Mouse (Mus musculus): ENCODE data around the gene C1qtnf9. TPM values are rescaled to one million over a fixed set of nuclear protein-coding genes. Genes with fewer than 3 reads are reported as not detected.
A peak's percentile ranks its signal among the peaks of the same experiment; 100 is the strongest.

Gene C1qtnf9
- polyA plus RNA-seq (2016; fragmentation: Nextera tagmentation; extraction: Ambion mirVana): 0.10 and 0.26 TPM in 2 replicates

- Histone ChIP-seq H3K9me3 (replicated peaks) (no peaks in the 10 kb centered on the region), H3K27ac (no peak within 1 kb of the TSS), H3K27me3 (ENCODE audit: low read depth, poor library complexity, severe bottlenecking) (no peaks in the 10 kb centered on the region), H3K4me3 (no peak within 1 kb of the TSS), H3K4me1 (peaks cover 8% of the 10 kb centered on the region), H3K36me3 (no peaks in the 10 kb centered on the region)
- WGBS: 74% methylated on average over 4 of the region's 4 CpGs
- no peak for DNase-seq (ENCODE audit: low spot score)
These were observed at the start of gene C1qtnf9 for GRCm38 (mm10) chr14:60767884-60768283. Gene C1qtnf9 (plus strand): TSS chr14:60768134.

- no peak for DNase-seq (ENCODE audit: low spot score)
- Histone ChIP-seq H3K36me3 (no peaks in the 10 kb centered on the region), H3K27ac (no peak overlapping the region), H3K9me3 (replicated peaks) (no peaks in the 10 kb centered on the region), H3K4me1 (peaks cover 15% of the 10 kb centered on the region), H3K27me3 (ENCODE audit: low read depth, poor library complexity, severe bottlenecking) (no peaks in the 10 kb centered on the region), H3K4me3 (no peak overlapping the region)
- WGBS: 39% methylated on average over 8 of the region's 8 CpGs
These were observed 46.6 kb upstream of the C1qtnf9 start for GRCm38 (mm10) chr14:60721304-60721703.

- DNase-seq (ENCODE audit: low spot score): no peak
- WGBS: 67% methylated on average over 3 of the region's 3 CpGs
- H3K27ac ChIP-seq: no peak overlapping the region
- no peaks in the 10 kb centered on the region for H3K36me3 ChIP-seq
- H3K9me3 ChIP-seq (replicated peaks): no peaks in the 10 kb centered on the region
- H3K4me1 ChIP-seq: peaks cover 21% of the 10 kb centered on the region
- H3K27me3 ChIP-seq (ENCODE audit: low read depth, poor library complexity, severe bottlenecking): no peaks in the 10 kb centered on the region
- H3K4me3 ChIP-seq: no peak overlapping the region
These were observed 46.0 kb upstream of the C1qtnf9 start for GRCm38 (mm10) chr14:60721938-60722337.

- H3K27ac ChIP-seq: no peak overlapping the region
- H3K27me3 ChIP-seq (ENCODE audit: low read depth, poor library complexity, severe bottlenecking): no peaks in the 10 kb centered on the region
- no peaks in the 10 kb centered on the region for H3K9me3 ChIP-seq (replicated peaks)
- no peak overlapping the region for H3K4me3 ChIP-seq
- no peak for DNase-seq (ENCODE audit: low spot score)
- 75% methylated on average over 6 of the region's 6 CpGs for WGBS
- H3K36me3 ChIP-seq: peaks cover 7% of the 10 kb centered on the region; the same call in 1 of the 2 replicates
- peaks cover 25% of the 10 kb centered on the region for H3K4me1 ChIP-seq
These were observed 41.8 kb upstream of the C1qtnf9 start for GRCm38 (mm10) chr14:60726091-60726490.

GRCm38 (mm10) chr14:60727130-60727529 lies 40.8 kb upstream of the C1qtnf9 start:
- peaks cover 7% of the 10 kb centered on the region; the same call in 1 of the 2 replicates for H3K36me3 ChIP-seq
- no peaks in the 10 kb centered on the region for H3K27me3 ChIP-seq (ENCODE audit: low read depth, poor library complexity, severe bottlenecking)
- peaks cover 21% of the 10 kb centered on the region for H3K4me1 ChIP-seq
- no peak overlapping the region for H3K4me3 ChIP-seq
- WGBS: 53% methylated on average over 4 of the region's 4 CpGs
- H3K9me3 ChIP-seq (replicated peaks): no peaks in the 10 kb centered on the region
- no peak for DNase-seq (ENCODE audit: low spot score)
- H3K27ac ChIP-seq: no peak overlapping the region

- H3K27me3 ChIP-seq (ENCODE audit: low read depth, poor library complexity, severe bottlenecking): no peaks in the 10 kb centered on the region
- H3K4me1 ChIP-seq: peaks cover 44% of the 10 kb centered on the region
- no peaks in the 10 kb centered on the region for H3K9me3 ChIP-seq (replicated peaks)
- H3K27ac ChIP-seq: no peak overlapping the region
- 67% methylated on average over 6 of the region's 6 CpGs for WGBS
- H3K4me3 ChIP-seq: no peak overlapping the region
- H3K36me3 ChIP-seq: peaks cover 7% of the 10 kb centered on the region; the same call in 1 of the 2 replicates
- no peak for DNase-seq (ENCODE audit: low spot score)
These were observed 35.9 kb upstream of the C1qtnf9 start for GRCm38 (mm10) chr14:60732081-60732480.

- Histone ChIP-seq H3K4me3 (peak overlapping the region; percentile 28), H3K27me3 (ENCODE audit: low read depth, poor library complexity, severe bottlenecking) (no peaks in the 10 kb centered on the region), H3K27ac (peak overlapping the region; percentile 63), H3K9me3 (replicated peaks) (no peaks in the 10 kb centered on the region), H3K36me3 (peaks cover 7% of the 10 kb centered on the region; the same call in 1 of the 2 replicates), H3K4me1 (peaks cover 46% of the 10 kb centered on the region)
- 5% methylated on average over 16 of the region's 16 CpGs for WGBS
- DNase-seq (ENCODE audit: low spot score): peak; percentile 51
These were observed 35.1 kb upstream of the C1qtnf9 start for GRCm38 (mm10) chr14:60732787-60733186.

GRCm38 (mm10) chr14:60733706-60734105 lies 34.2 kb upstream of the C1qtnf9 start:
- Histone ChIP-seq H3K4me3 (no peak overlapping the region), H3K27ac (peak overlapping the region; percentile 63; the same call in 1 of the 2 replicates), H3K4me1 (peaks cover 54% of the 10 kb centered on the region), H3K27me3 (ENCODE audit: low read depth, poor library complexity, severe bottlenecking) (no peaks in the 10 kb centered on the region), H3K9me3 (replicated peaks) (no peaks in the 10 kb centered on the region), H3K36me3 (peaks cover 7% of the 10 kb centered on the region; the same call in 1 of the 2 replicates)
- 58% methylated on average over 4 of the region's 4 CpGs for WGBS
- DNase-seq (ENCODE audit: low spot score): no peak

- Histone ChIP-seq H3K36me3 (no peaks in the 10 kb centered on the region), H3K9me3 (replicated peaks) (no peaks in the 10 kb centered on the region), H3K4me1 (peaks cover 68% of the 10 kb centered on the region), H3K27ac (peak overlapping the region; percentile 36; the same call in 1 of the 2 replicates), H3K27me3 (ENCODE audit: low read depth, poor library complexity, severe bottlenecking) (no peaks in the 10 kb centered on the region), H3K4me3 (no peak overlapping the region)
- 73% methylated on average over 5 of the region's 5 CpGs for WGBS
- DNase-seq (ENCODE audit: low spot score): no peak
These were observed 32.7 kb upstream of the C1qtnf9 start for GRCm38 (mm10) chr14:60735206-60735605.

GRCm38 (mm10) chr14:60735848-60736547 lies 31.9 kb upstream of the C1qtnf9 start:
- DNase-seq (ENCODE audit: low spot score): no peak
- H3K27ac ChIP-seq: peak overlapping the region; percentile 87
- WGBS: 62% methylated on average over 13 of the region's 13 CpGs
- H3K4me1 ChIP-seq: peaks cover 72% of the 10 kb centered on the region
- no peaks in the 10 kb centered on the region for H3K27me3 ChIP-seq (ENCODE audit: low read depth, poor library complexity, severe bottlenecking)
- H3K36me3 ChIP-seq: no peaks in the 10 kb centered on the region
- H3K9me3 ChIP-seq (replicated peaks): no peaks in the 10 kb centered on the region
- H3K4me3 ChIP-seq: no peak overlapping the region

- DNase-seq (ENCODE audit: low spot score): peak; percentile 55
- Histone ChIP-seq H3K27ac (peak overlapping the region; percentile 87), H3K4me3 (no peak overlapping the region), H3K4me1 (peaks cover 72% of the 10 kb centered on the region), H3K9me3 (replicated peaks) (no peaks in the 10 kb centered on the region), H3K36me3 (no peaks in the 10 kb centered on the region), H3K27me3 (ENCODE audit: low read depth, poor library complexity, severe bottlenecking) (no peaks in the 10 kb centered on the region)
- 12% methylated on average over 4 of the region's 4 CpGs for WGBS
These were observed 31.2 kb upstream of the C1qtnf9 start for GRCm38 (mm10) chr14:60736591-60737192.

- WGBS: 19% methylated on average over 7 of the region's 7 CpGs
- Histone ChIP-seq H3K27me3 (ENCODE audit: low read depth, poor library complexity, severe bottlenecking) (no peaks in the 10 kb centered on the region), H3K4me1 (peaks cover 73% of the 10 kb centered on the region), H3K4me3 (no peak overlapping the region), H3K36me3 (no peaks in the 10 kb centered on the region), H3K9me3 (replicated peaks) (no peaks in the 10 kb centered on the region), H3K27ac (peak overlapping the region; percentile 87)
- no peak for DNase-seq (ENCODE audit: low spot score)
These were observed 30.7 kb upstream of the C1qtnf9 start for GRCm38 (mm10) chr14:60737202-60737611.

- H3K4me3 ChIP-seq: no peak overlapping the region
- 68% methylated on average over 10 of the region's 10 CpGs for WGBS
- no peaks in the 10 kb centered on the region for H3K9me3 ChIP-seq (replicated peaks)
These were observed 29.4 kb upstream of the C1qtnf9 start for GRCm38 (mm10) chr14:60738434-60738938.

More at GRCm38 (mm10) chr14:60738434-60738938, 29.4 kb upstream of the C1qtnf9 start:
- no peaks in the 10 kb centered on the region for H3K27me3 ChIP-seq (ENCODE audit: low read depth, poor library complexity, severe bottlenecking)
- DNase-seq (ENCODE audit: low spot score): no peak
- H3K36me3 ChIP-seq: no peaks in the 10 kb centered on the region
- peak overlapping the region; percentile 87; the same call in 1 of the 2 replicates for H3K27ac ChIP-seq
- peaks cover 64% of the 10 kb centered on the region for H3K4me1 ChIP-seq

All from limb, embryonic 10.5 days (tissue).